Mouse (Mus musculus): ENCODE results near the gene Ipo5.
A peak's percentile ranks its signal among the peaks of the same experiment; 100 is the strongest.

Gene Ipo5

GRCm38 (mm10) chr14:120925731-120926585 is 14.9 kb downstream of the Ipo5 start:
- no peak for DNase-seq

- DNase-seq, result no peak
Measured at GRCm38 (mm10) chr14:120931236-120931635, 20.2 kb downstream of the Ipo5 start.

- no peak for DNase-seq
Measured at GRCm38 (mm10) chr14:120933624-120934023, 22.6 kb downstream of the Ipo5 start.

GRCm38 (mm10) chr14:120937102-120937501 is 26.1 kb downstream of the Ipo5 start:
- DNase-seq, result no peak

GRCm38 (mm10) chr14:120942803-120943202 is 31.8 kb downstream of the Ipo5 start:
- DNase-seq, result no peak

GRCm38 (mm10) chr14:120945146-120945545 is 34.1 kb downstream of the Ipo5 start:
- DNase-seq, result no peak

- no peak for DNase-seq
Measured at GRCm38 (mm10) chr14:120947104-120947503, 36.1 kb downstream of the Ipo5 start.

GRCm38 (mm10) chr14:120949002-120949401 is 38.0 kb downstream of the Ipo5 start:
- peak in 1 of 2 experiments; percentile 8 for DNase-seq

- no peak for DNase-seq
Measured at GRCm38 (mm10) chr14:120950068-120950467, 39.0 kb downstream of the Ipo5 start.

GRCm38 (mm10) chr14:120952434-120952833 is 41.4 kb downstream of the Ipo5 start:
- DNase-seq, result no peak

- no peak for DNase-seq
Measured at GRCm38 (mm10) chr14:120960551-120960950, 49.5 kb downstream of the Ipo5 start.

- no peak for DNase-seq
Measured at GRCm38 (mm10) chr14:120960991-120961390, 50.0 kb downstream of the Ipo5 start.

GRCm38 (mm10) chr14:120967072-120967471 is 56.0 kb downstream of the Ipo5 start:
- no peak for DNase-seq

- DNase-seq, result no peak
Measured at GRCm38 (mm10) chr14:120968723-120969122, 57.7 kb downstream of the Ipo5 start.

GRCm38 (mm10) chr14:120969673-120970072 is 58.6 kb downstream of the Ipo5 start:
- no peak for DNase-seq

- DNase-seq, result no peak
Measured at GRCm38 (mm10) chr14:120970637-120971036, 59.6 kb downstream of the Ipo5 start.

GRCm38 (mm10) chr14:120971313-120971712 is 60.3 kb downstream of the Ipo5 start:
- DNase-seq, result no peak

GRCm38 (mm10) chr14:120979559-120979958 is 68.5 kb downstream of the Ipo5 start:
- DNase-seq, result no peak

GRCm38 (mm10) chr14:120989126-120989525 is 78.1 kb downstream of the Ipo5 start:
- DNase-seq, result no peak
